Mouse (Mus musculus): ENCODE measurements at regions not wholly inside any gene's neighbourhood (a gene's known extent, or its start where the extent isn't known, plus 50 kb on each side); places are given as distances from the start of the nearest gene placed in this dataset.

DNA sequence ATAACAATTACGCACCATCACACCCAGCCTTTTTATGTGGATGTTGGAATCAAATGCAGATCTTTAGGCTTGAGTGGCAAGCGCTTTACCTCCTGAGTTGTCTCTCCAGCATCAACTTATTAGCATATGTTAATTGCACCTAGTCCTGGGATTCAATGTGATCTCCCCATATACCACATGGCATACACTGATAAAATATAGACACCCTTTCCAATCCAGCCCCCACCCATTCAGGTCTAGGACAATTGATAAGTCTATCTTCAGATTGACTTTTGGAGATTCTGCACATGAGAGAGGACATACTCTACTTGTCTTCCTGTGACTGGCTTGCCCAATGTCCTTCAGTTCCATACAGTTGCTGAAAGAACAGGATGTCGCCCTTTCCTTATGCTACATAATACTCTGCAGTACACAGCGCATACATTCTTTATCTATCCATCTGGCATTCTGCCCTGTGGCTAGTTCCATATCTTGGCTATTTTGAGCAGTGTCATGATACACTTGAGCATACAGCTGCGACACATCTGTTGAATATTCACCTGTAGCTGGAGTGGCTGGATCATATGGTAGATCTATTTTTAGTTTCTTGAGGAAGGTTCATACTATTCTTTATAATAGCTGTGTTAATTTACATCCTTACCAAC is 120.3 kb downstream of the Gsdmc2 start:
- DNase-seq (ENCODE audit: low spot score in 2 of 2), result no peak

DNA sequence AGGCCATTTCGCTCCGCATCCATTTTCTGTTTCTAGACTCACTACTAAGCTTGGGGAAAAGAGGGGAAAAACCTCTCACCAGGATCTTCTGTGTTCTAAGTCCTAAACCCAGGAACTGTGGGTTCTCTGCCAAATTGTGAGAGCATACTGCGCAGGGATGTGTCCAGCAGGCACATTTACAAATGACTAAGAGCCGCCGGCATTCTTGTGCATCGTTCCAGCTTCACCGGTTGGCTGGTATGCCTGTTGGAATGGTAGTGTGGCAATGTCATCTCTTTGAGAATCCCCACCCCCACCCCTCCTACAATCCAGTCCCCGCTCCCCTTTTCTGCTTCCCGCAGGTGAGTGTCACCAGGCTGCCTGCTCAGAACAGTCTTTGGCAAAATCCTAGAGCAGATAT is 122.0 kb downstream of the Gsdmc2 start:
- DNase-seq (ENCODE audit: low spot score in 2 of 2), result no peak

DNA sequence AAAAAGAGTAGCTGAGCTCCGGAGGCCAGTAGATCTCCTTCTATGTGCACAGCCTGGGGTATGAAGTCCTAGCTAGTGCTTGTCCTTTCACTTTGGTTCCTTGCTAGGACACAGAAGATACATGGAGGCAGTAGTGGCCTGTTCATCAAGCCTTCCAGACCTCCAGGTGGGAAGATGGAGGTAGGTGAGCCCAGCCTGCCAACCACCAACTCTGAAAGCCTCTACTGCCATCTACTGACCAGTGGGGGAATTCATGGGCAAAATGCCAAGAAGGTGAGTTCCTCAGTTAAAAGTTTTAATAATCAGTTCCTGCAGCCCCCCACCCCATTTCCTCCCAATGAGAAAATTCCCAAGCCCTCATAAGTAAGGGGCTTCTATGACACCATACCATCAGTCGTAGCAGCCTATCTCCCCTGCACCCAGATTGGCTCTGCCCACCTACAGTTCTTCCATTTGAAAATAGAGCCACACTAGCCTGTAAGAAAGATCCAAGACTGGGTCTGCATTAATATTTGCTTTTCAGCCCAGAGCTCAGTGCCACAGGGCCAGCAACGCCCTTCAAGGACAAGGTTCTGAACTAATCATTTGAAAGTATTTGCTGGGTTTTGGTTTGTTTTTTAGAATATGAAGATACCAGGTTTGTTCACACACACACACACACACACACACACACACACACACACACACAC is 123.2 kb downstream of the Gsdmc2 start:
- DNase-seq (ENCODE audit: low spot score in 2 of 2), result peak; percentile 36 to 41

DNA sequence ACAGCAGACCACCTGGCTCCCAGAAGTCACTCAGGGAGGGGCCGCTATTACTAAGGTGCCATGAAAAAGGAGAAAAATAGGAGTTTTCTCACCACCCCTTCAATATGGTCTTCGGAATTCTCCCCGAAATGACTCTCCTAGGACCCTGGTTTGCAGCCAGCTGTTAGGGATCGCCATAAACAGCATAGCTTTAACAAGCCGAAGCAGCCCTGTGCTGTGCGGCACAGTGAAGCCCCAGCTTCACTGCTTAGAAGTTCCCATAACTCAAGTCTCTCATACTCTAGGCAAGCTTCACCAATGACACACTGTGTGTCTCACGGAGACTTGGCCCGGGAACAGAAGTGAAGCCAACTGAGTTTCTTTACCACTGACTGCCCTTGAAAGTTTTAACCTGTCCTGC is 127.2 kb downstream of the Gsdmc2 start:
- DNase-seq (ENCODE audit: low spot score in 2 of 2), result no peak

DNA sequence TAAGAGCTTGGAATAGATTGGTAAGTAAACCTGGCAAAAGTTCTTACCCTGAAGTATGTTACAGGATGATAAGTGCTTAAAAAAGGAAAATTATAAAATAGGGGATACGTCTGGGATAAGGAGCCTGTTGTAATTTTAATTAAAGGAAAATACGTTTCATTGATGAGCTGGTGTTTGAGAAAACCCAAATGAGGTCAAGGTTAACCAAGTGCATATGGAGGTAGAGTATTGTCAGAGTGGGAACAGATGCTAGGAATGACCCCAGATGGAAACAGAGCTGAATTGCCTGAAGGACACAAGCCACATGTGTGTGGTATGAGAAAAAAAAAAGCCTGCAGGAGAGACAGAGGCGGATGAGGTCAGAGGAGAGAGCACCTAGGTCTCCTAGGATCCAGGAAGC is 131.3 kb downstream of the Gsdmc2 start:
- no peak for DNase-seq (ENCODE audit: low spot score in 2 of 2)

DNA sequence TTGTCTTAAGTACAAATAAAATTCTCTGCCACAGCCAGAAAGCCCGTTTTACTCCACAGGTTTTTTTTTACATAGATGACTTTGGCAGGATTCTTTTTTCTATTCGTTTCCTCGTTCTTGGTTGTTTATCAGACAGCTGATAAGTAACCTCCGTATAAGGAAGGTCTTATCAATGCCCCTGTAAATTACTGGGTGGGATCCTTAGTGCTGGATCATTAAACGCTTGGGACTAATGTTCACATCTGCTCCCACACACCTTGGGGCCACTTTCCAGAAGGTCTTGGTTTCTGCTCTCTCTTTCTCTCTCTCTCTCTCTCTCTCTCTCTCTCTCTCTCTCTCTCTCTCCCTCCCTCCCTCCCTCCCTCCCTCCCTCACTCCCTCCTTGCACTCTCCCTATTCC is 134.6 kb downstream of the Gsdmc2 start:
- DNase-seq (ENCODE audit: low spot score in 2 of 2), result no peak

DNA sequence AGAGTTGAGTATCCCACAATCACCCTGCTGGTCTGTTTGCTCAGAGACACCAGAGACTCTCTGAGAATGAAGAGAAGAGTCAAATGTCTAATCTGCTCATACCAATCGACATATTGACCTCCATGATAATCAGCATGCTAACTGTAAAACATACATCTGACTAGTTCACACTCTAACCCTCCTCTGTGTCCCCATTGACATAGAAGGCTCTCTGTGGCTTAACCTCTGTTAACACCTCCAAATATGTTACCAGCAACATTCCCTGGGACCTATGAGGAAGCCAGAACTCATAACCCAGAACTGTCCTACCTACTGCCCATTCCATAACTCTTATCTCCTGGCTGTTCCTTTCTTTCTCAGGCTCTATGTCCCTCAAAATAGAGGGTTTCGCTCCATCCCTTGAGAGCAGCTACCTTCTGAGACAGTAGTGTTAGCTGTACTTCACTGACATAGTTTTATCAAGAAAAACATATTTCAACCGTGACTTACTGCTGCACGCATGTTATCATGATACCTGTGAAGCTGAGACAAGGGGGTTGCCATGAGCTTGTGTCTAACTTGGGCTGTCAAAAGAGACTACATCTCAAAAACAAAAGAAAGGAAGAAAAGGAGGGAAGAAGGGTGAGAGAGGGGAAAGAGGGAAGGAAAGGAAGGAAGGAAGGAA is 135.6 kb downstream of the Gsdmc2 start:
- DNase-seq (ENCODE audit: low spot score in 2 of 2), result no peak

DNA sequence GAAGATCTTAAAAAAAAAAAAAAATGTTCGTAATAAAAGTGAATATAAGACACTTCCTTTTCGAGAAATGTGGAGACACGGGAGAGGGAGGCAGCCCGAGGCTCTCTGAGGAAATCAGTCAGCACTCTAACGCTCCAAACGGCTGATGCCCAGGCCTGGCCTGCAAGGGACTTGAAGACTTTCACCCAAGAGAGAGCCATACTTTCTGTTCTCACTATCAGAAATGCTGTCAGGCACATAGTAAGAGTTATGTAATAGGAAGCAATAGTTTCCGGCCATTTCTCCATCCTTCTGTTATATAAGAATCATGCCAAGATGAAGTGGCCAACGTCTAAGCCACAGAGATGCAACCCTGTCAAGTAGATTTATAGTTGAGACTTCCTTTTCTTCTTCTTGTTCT is 140.3 kb downstream of the Gsdmc2 start:
- no peak for DNase-seq (ENCODE audit: low spot score in 2 of 2)

DNA sequence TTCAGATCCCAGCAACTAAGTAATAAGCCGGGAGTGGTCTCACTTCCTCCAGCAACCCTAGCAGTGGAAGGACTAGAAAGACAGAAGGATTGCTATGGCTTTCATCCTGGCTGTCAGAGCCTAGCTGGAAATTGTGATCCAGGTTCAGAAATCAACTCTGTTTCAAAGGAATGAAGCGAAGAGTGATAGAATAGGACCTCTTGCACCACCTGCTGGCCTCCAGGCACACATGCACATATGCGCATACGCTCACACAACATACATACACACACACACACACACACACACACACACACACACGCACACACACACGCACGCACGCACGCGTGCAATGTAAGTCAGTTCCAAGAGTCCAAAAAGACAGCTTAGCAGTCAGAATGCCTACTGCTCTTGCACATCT is 147.1 kb downstream of the Gsdmc2 start:
- no peak for DNase-seq (ENCODE audit: low spot score in 2 of 2)

DNA sequence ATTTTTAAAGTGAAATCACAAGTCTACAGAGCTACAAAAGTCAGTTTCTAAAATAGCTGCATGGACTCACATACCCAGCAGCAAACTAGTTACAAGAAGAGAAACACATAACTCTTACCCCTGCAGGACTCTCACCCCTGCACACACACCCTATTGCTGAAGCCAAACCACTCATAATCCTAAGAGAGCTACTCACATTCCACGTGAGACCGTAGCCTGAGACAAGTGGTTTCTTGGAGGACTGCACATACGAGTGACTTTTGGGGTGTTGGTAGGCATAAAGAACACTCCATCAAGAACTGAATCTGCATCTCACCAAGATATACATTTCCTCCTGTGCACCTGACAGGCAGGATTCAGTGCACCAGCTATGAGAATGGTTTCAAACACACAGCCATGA is 150.8 kb downstream of the Gsdmc2 start:
- no peak for DNase-seq (ENCODE audit: low spot score in 2 of 2)

DNA sequence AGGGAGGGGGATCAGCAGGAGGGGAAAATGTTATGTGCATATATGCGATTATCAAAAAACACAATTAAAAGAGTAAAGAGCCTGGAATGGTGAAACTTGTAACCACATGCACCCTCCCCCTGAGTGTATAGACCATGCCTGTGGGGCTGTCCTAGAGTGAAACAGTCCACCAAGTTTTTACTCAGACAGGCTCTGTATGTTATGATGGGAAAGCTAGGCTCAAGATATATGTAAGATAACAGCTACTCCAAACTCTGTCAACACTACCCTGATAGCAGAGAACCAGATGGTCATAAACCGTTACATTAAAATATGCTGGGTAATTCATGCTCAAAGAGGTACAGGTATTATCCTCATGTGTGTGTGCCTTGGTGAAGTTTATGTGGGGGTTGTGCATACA is 151.4 kb downstream of the Gsdmc2 start:
- no peak for DNase-seq (ENCODE audit: low spot score in 2 of 2)

DNA sequence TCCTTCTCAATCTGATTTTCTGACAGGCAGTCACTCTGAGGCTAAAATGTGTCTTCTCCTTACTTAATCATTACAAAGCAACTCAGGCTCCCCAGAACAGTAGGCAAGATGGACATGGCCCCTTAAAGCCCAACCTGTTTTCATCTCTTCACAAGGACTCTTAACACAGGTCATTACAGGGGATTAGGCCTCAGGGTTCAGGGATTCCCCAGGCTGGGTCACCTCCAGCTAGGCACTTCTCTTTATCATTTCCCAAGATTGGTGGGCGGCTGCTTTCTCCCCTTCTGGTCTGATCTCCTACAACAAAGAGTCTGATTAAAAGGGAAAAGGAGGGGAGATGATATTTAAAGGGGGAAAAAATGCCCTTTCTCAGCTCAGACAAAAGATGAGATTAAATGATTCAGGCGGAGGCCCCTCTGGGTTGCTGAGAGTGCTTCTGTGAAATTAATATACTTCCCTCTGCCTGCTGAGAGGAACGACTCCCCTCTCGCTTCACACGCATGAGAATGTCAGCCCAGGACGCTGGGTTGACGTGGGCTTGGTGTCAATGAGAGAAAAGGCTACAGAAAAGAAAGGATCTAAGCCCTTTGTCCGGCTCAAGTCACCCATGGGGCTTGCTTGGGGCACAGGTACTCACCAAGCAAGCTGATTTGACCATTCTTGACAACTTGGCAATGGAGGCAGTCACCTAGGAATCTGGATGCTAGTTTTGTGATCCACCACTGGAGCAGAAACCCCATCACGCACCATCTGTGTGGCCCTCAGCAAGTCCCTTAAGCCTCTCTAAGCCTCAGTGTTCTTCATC is 152.3 kb downstream of the Gsdmc2 start:
- no peak for DNase-seq (ENCODE audit: low spot score in 2 of 2)

DNA sequence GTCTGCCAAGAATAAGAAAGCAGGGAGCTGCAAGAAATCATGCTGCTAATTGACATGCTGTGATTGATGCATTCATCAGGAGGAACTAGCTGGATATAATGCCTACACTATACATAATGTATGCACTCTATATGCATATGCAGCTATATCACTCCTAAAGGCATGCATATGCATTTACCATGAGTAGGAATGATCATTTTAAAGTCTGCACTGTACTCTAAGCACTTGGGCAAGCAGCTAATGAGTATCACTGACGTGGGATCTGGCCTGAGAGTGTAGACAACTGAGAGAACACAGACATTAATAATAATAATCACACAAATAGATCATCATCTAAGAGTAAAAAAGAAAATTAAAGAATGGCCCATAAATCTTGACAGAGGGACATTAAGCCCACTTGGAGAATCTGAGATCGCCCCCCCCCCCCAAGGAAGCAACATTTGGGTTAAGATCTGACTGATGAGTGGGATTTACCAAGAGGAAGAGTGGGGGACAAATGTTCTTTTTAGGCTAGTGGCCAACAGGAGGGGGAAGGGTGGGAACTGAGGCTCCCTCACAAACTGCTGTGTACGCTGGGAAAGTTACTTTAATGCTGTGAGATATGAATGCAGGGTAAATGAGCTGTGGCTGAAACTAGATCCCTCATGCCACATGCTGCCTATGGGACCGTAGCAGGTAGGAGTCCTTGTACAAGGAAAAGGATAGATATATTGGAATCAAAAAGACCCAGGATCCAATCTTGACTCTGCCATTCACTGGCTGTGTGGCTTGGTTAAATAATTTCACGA is 155.0 kb downstream of the Gsdmc2 start:
- DNase-seq (ENCODE audit: low spot score in 2 of 2), result no peak

DNA sequence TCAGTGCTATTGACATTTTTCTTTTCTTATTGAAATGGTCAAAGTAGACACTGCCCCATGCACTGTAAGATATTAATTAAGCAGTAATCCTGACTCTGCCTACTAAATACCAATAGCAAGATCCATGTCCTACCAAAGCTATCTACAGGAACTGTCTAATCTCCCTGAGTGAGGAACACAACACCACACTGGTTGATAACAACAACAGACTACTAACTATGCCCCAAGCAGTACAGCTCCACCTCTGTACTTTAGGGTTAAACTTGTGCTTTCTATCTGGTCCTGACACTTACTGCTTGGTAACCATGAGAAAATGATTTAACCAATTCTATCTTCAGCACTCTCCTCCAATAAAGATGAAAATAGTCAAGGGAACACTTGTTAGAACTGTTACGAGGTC is 157.1 kb downstream of the Gsdmc2 start:
- DNase-seq (ENCODE audit: low spot score in 2 of 2), result no peak

DNA sequence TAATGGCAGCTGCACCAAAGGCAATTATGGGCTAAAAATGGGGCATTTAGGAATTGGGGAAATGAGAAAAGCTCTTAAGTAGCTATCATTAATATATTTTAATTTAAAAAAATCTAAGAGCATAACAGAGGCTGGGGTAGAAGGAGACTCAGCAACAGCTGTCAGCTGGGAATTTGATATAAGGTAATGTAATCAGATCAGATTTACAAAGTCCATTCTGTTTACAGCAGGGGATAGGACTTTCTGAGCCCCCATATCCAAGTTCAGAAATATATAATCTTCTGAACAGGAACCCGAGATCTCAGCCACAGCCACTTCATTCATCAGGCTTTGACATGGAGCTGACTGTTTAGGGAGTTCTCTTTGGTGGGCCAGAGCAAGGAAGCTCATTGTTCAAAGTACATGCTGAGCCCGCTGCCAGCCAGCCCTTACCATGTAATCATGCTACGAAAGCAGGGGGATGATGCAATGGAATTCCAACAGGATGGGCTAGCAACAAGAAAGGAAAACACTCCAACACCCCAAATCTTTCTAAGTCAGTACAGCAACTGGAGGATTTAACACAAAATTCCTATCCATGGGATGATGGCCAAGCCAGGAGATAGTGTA is 157.9 kb downstream of the Gsdmc2 start:
- DNase-seq (ENCODE audit: low spot score in 2 of 2), result no peak

DNA sequence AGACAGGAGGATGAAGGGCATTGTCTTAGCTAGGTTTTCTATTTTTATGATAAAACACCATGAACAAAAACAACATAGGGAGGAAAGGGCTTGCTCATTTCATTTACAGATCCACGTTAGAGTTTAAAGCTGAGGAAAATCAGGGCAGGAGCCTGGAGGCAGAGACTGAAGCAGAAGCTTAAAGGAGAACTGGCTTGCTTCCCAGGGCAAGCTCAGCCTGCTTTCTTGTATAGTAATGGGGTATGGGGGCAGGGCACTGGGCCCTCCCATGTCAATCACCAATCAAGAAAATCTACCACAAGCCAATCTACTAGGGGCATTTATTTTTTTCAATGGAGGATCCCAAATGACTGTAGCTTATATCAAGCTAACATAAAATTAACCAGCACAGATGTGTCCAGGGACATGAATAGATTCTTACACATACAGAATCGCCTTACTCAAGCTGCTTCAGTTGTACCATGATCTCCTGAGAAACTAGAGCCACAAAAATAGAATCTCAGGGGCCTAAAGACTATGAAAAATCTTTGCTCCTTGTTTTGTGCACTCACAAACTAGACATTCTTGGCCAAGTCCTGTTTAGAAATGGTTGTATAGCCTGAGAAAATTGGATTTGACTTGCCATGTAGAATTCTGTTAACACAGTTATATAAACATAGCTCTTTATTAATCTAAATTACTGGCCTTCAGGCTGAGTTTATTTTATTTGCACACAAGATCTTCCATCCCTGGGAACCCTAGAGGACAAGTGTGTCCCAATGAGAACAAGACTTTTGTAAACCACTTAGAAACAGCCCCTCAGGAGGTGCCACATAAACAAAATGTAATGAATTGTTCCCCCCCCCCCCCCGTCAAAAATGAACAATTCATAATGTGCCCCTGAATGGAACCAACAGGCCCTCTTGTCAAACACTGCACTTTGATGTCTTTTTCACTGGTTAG is 164.7 kb downstream of the Gsdmc2 start:
- no peak for DNase-seq (ENCODE audit: low spot score in 2 of 2)

DNA sequence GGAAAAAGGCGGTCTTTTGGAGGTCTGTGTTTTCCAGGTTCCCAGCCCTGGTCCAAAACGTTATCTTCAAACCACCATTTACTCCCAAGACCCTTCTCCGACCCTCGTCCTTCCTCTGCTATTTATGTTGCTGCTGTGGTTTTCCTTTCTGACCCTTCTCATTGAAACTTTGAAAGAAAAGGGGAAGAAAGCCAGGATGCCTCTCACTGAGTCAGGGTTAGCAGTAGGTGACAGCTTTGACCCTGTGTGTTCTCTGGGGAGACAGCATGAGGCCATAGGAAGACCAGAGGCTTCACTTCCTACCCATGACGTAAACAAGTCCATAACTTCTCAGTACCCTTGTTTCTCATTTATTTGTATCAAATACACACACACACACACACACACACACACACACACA is 166.1 kb downstream of the Gsdmc2 start:
- DNase-seq (ENCODE audit: low spot score in 2 of 2), result no peak

DNA sequence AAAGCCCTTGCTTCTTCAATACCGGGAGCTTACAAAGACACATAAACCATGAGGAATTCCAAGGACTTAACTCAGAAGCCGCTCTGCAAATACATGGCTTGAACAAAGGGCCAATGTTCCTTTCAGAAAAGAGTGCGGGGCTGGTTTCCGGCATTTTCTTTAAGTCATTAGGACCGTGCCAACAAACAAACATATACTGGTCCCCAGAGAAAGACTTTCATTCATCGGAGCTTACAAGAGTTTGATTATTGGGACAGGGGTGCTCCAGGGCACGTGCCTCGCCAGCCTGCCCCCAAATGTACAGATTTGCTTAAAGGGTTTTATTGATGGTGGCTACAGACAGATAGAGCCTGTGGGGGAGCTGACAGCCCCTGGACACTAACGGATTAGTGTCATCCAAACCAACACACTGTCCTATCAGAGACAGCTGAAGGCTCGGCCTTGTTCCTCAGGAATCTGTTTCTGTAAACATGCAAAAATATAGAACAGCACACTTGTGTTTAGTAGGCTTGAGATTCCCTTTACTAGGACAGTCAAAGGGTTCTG is 169.4 kb downstream of the Gsdmc2 start:
- no peak for DNase-seq (ENCODE audit: low spot score in 2 of 2)

DNA sequence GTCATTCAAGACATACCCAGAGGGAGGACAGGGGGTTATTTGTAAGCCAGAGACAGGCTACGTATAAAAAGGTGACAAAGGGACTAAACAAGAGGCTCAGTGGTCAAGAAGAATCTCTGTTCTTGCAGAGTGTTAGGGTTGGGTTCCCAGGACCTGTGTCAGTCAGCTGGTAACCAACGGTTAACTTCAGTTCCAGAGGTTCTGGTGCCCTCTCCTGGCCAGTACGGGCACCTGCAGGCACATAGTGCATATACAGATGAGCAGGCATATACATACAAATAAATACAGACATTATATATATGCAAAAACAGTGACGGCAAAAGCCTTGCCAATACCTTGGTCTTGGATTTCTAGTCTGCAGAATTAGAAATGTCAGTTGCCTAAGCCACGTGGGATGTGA is 170.6 kb downstream of the Gsdmc2 start:
- no peak for DNase-seq (ENCODE audit: low spot score in 2 of 2)
